Mouse (Mus musculus): ENCODE measurements around the gene Afm. TPM values are rescaled to one million over a fixed set of nuclear protein-coding genes. Genes with fewer than 3 reads are reported as not detected.

Gene Afm
- polyA plus RNA-seq (2017; shearing (Covaris generic)), result not detected

DNA sequence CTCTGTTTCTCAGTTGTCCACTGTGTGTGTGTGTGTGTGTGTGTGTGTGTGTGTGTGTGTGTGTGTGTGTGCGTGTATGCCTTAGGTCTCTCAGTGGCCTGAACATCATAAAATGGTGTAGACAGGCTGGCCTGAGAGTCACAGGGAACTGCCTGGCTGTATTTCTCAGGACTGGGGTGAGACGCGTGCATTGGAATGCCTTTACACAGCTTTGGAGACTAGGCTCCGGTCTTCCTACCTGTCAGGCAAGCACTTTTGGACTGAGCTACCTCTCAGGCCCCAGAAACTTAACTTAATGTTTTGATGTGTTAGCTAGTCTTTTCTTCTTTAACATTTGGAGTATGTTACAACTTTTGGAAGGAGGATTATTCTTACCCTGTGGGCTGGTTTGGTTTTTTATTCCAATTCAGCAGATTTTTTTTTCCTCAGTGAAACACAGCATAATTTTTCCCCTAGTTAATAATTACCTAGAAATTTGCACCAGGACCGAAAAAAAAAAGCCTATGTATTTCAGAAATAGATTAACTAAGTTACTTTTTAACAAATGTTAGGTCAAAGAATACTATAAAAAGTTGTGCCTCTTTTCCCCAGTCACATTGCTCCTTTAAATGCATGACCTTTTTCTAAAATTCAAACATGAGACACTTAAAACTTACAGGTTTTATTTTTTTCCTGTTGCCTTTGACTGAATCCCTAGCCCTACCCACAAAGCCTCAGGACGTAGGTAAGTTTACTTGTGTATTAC, at the start of gene Afm:
TSS of gene Afm (plus strand) at position 577 of the 745 bp plus-strand sequence.

DNA sequence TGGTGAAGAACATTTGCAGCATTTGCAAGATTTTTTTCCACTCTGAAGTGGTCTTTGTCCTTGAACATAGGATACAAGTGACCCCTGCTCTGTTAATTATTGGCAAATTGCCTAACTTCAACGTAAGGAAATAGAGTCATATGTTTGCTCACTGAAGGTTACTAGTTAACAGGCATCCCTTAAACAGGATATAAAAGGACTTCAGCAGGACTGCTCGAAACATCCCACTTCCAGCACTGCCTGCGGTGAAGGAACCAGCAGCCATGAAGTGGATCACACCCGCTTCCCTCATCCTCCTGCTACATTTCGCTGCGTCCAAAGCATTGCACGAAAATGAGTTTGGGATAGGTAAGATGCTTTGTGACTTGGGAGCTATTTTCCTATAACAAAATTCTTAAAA, 28.2 kb upstream of the Afm start, which contains the start of gene Afp:
TSS of gene Afp (plus strand) at position 220 of the 400 bp plus-strand sequence.

DNA sequence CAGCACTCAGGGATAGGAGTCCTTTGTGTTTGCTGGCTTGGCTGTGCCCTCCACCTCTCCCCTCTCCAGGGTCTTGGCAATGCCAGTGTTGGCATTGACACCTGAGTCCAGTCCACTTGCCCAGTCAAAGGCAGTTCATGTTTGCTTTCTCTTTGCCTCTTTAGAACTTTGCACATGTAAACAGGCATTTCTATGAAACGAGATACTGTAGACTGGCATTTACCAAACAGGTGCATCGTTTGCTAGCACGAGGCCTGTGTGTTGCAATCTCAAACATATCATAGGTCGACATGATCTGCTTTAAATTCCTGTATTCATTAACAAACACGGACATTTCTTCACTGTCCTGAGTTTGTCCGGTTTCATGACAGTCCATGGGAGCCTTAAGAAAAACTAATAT, 42.0 kb downstream of the Afm start, which contains the start of gene 5830473C10Rik:
TSS of gene 5830473C10Rik (plus strand) at position 365 of the 400 bp plus-strand sequence.

Other genes starting within 250 kb of the Afm start
- 36.2 TPM for gene Ankrd17, start 152.4 kb upstream of the Afm start, polyA plus RNA-seq (2017; shearing (Covaris generic))
- gene Gm9958, start 151.7 kb upstream of the Afm start, polyA plus RNA-seq (2017; shearing (Covaris generic)), result 2.0 TPM
- not detected for gene Alb, start 58.0 kb upstream of the Afm start, polyA plus RNA-seq (2017; shearing (Covaris generic))
- gene Afp, start 28.2 kb upstream of the Afm start, polyA plus RNA-seq (2017; shearing (Covaris generic)), result 11.6 TPM
- gene 5830473C10Rik, start 42.2 kb downstream of the Afm start, polyA plus RNA-seq (2017; shearing (Covaris generic)), result not detected
- gene Rassf6, start 121.7 kb downstream of the Afm start, polyA plus RNA-seq (2017; shearing (Covaris generic)), result not detected
- gene Cxcl5, start 240.4 kb downstream of the Afm start, polyA plus RNA-seq (2017; shearing (Covaris generic)), result not detected
- gene Ppbp, start 249.6 kb downstream of the Afm start, polyA plus RNA-seq (2017; shearing (Covaris generic)), result not detected

Measured in naive thymus-derived CD4-positive, alpha-beta T cell, adult 5 months (primary cell).